Mouse (Mus musculus) bone marrow macrophage, adult 2 months (primary cell): ENCODE measurements around the gene Nckap5.

Experiments used
- CTCF ChIP-seq: IDR thresholded peaks from 2 replicates; pipeline ENCODE4 v1.5.1; 2012; ENCODE audit warnings: low read depth, mild to moderate bottlenecking, low read length, moderate library complexity
- POLR2A ChIP-seq: IDR thresholded peaks from 2 replicates; pipeline ENCODE4 v1.6.1; 2012; ENCODE audit warnings: mild to moderate bottlenecking, low read depth, low read length, borderline replicate concordance

DNA sequence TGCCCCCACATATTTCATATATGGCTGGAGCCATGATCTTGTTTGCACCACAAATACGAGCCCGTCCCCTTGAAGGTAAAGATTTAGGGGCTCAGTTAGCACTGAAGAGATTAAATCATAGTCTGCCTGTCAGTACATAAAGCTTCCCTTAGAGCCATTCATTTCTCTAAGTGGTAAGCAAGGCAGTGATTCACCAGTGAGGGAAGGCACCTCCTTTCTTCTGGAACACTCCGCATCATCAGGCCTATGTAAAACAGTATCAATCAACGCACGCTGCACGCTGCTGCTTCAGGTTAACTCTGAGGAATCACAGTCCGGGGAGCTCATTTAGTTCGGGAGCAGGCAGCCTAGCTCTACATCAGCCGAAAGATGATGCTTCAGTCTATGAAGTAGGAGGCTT lies 599.4 kb downstream of the Nckap5 start:
- TF ChIP-seq CTCF (no peak), POLR2A (no peak)
